Mouse (Mus musculus) heart, embryonic 14.5 days (tissue): Measurements from ENCODE around the gene Dnajc24. TPM values are rescaled to one million over a fixed set of nuclear protein-coding genes. Genes with fewer than 3 reads are reported as not detected.

ENCODE experiments used
- ATAC-seq: fragments of 200-750 bp; cut with Nextera tagmentation; 2 replicates; pipeline ENCODE4 v1.8.0; 2017; ENCODE audit warnings: low read depth, moderate TSS enrichment; ENCODE audit not compliant: insufficient number of reproducible peaks, insufficient read depth, low FRiP score
- H3K27ac ChIP-seq, 2 experiments: fragments of 200-500 bp in 1 of 2; fragments of 300-500 bp in 1 of 2; sonication (generic) in 1 of 2; replicated peaks in 1 of 2; 2 replicates each; pipeline ENCODE4 v1.5.1; 2012 to 2014; ENCODE audit warnings: low read depth in 2 of 2, low read length in 2 of 2, control low read depth in 1 of 2, mild to moderate bottlenecking in 1 of 2, mixed read lengths in 1 of 2; ENCODE audit not compliant: control insufficient read depth in 1 of 2, insufficient read depth in 1 of 2
- H3K27me3 ChIP-seq: fragments of 300-500 bp; sonication (generic); 2 replicates; pipeline ENCODE4 v1.6.1; 2014; ENCODE audit warnings: mild to moderate bottlenecking, low read length, control low read depth; ENCODE audit not compliant: control insufficient read depth, insufficient read depth
- H3K36me3 ChIP-seq: fragments of 300-500 bp; sonication (generic); 2 replicates; pipeline ENCODE4 v1.6.1; 2014; ENCODE audit warnings: mild to moderate bottlenecking, control low read depth, low read length, mixed read lengths; ENCODE audit not compliant: control insufficient read depth, insufficient read depth
- H3K4me1 ChIP-seq, 2 experiments: fragments of 200-500 bp in 1 of 2; fragments of 300-500 bp in 1 of 2; sonication (generic) in 1 of 2; 2 replicates each; pipeline ENCODE4 v1.6.1; 2012 to 2014; ENCODE audit warnings: low read length in 2 of 2, control low read depth in 1 of 2, mixed read lengths in 1 of 2; ENCODE audit not compliant: control insufficient read depth in 2 of 2, insufficient read depth in 2 of 2
- H3K4me2 ChIP-seq: fragments of 300-500 bp; sonication (generic); 2 replicates; pipeline ENCODE4 v1.6.1; 2014; ENCODE audit warnings: mild to moderate bottlenecking, low read length
- H3K4me3 ChIP-seq, 2 experiments: fragments of 200-500 bp in 1 of 2; fragments of 300-500 bp in 1 of 2; sonication (generic) in 1 of 2; 2 replicates each; pipeline ENCODE4 v1.5.1; 2012 to 2014; ENCODE audit warnings: low read length in 2 of 2, mild to moderate bottlenecking in 2 of 2, control low read depth in 1 of 2, low read depth in 1 of 2, moderate library complexity in 1 of 2; ENCODE audit not compliant: control insufficient read depth in 1 of 2, insufficient read depth in 1 of 2
- H3K9ac ChIP-seq: fragments of 300-500 bp; sonication (generic); 2 replicates; pipeline ENCODE4 v1.6.1; 2014; ENCODE audit warnings: mild to moderate bottlenecking, low read length
- H3K9me3 ChIP-seq: fragments of 300-500 bp; sonication (generic); 2 replicates; pipeline ENCODE4 v1.6.1; 2016; ENCODE audit warnings: low read length, control low read depth; ENCODE audit not compliant: control insufficient read depth
- WGBS: fragments of 180-500 bp; shearing (Covaris S2); extraction: QIAGEN DNeasy Blood & Tissue Kit; methylation state at CpG from one replicate; pipeline ENCODE4 v1.1.7; 2014; 5-methylcytosine and 5-hydroxymethylcytosine counted together
- polyA plus RNA-seq: library from polyadenylated mRNA; unstranded; fragments of >200 nt; fragmentation: Nextera tagmentation; extraction: Ambion mirVana; gene quantifications from 2 replicates; pipeline ENCODE4 v1.2.1, GENCODE M21; 2014

The Dnajc24 gene
- polyA plus RNA-seq, result 27.8 and 28.8 TPM in 2 replicates

- 2% methylated on average over 44 of the region's 44 CpGs for WGBS
- no peaks in the 10 kb centered on the region for H3K27me3 ChIP-seq
- peak within 1 kb of the TSS; percentile 87 for H3K9ac ChIP-seq
- H3K4me2 ChIP-seq, result peak within 1 kb of the TSS; percentile 90
- peak; percentile 86 for ATAC-seq
- H3K27ac ChIP-seq, result peak within 1 kb of the TSS; percentile 75 to 79; a peak in 3 of 4 replicates
- no peaks in the 10 kb centered on the region for H3K4me1 ChIP-seq
- no peaks in the 10 kb centered on the region for H3K9me3 ChIP-seq
- H3K4me3 ChIP-seq, result peak within 1 kb of the TSS; percentile 87 to 92
- peaks cover 4% of the 10 kb centered on the region; the same call in 1 of the 2 replicates for H3K36me3 ChIP-seq
These were observed at the start of gene Dnajc24 for GRCm38 (mm10) chr2:106002835-106003739. Dnajc24 (minus strand) TSS chr2:106003549.

DNA sequence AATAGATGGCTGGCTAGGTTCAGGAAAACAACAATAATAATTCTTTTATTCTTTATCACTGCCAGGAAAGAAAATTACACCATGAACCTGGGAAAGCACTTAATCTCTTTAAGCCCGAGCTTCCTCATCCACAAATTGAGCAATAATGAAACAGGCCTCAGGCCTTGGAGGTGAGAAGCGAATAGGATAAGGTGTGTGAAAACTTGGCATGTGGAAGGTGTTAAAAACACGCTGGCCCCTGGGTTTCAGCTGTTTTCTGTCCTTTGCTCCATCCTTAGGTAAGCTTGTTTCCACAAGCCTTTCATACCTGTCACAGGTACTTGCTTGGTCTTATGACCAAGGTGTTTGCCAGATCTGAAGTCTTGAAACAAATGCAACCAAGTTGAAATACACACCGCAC, 43.3 kb upstream of the Dnajc24 start:
- H3K4me1 ChIP-seq, result no peaks in the 10 kb centered on the region
- WGBS, result 68% methylated on average over 4 of the region's 4 CpGs
- H3K9ac ChIP-seq, result no peak overlapping the region
- H3K4me2 ChIP-seq, result no peak overlapping the region
- no peaks in the 10 kb centered on the region for H3K9me3 ChIP-seq
- no peaks in the 10 kb centered on the region for H3K36me3 ChIP-seq
- no peaks in the 10 kb centered on the region for H3K27me3 ChIP-seq
- no peak overlapping the region for H3K27ac ChIP-seq
- ATAC-seq, result no peak
- H3K4me3 ChIP-seq, result no peak overlapping the region

GRCm38 (mm10) chr2:106042495-106042894, 39.1 kb upstream of the Dnajc24 start:
- ATAC-seq, result no peak
- 78% methylated on average over 7 of the region's 7 CpGs for WGBS
- Histone ChIP-seq H3K9ac (no peak overlapping the region), H3K4me3 (no peak overlapping the region), H3K4me1 (no peaks in the 10 kb centered on the region), H3K36me3 (no peaks in the 10 kb centered on the region), H3K9me3 (no peaks in the 10 kb centered on the region), H3K27ac (no peak overlapping the region), H3K27me3 (no peaks in the 10 kb centered on the region), H3K4me2 (no peak overlapping the region)

DNA sequence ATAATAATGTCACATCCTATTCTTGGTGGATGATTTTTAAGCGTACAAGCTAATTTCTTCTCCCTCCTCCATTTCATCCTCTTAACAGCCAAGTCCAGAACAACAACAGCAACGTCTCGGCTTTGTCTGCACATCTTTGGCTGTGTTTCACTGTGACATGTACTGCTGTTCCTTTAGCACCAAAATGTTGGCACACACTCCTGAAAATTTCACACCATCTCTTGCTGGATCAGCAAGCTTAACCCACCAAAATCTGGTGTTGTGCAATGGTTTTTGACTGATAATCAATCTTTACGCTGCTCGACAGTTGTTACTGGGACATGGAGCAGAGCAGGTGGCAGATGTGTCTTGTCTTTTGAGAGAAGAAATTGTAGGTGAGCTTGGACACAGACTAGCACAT, 38.6 kb upstream of the Dnajc24 start:
- H3K4me1 ChIP-seq, result no peaks in the 10 kb centered on the region
- ATAC-seq, result no peak
- H3K9me3 ChIP-seq, result no peaks in the 10 kb centered on the region
- H3K4me2 ChIP-seq, result no peak overlapping the region
- no peak overlapping the region for H3K4me3 ChIP-seq
- H3K27me3 ChIP-seq, result no peaks in the 10 kb centered on the region
- 86% methylated on average over 5 of the region's 5 CpGs for WGBS
- no peaks in the 10 kb centered on the region for H3K36me3 ChIP-seq
- H3K27ac ChIP-seq, result no peak overlapping the region
- H3K9ac ChIP-seq, result no peak overlapping the region

GRCm38 (mm10) chr2:106038286-106038685, 34.9 kb upstream of the Dnajc24 start:
- no peak overlapping the region for H3K4me2 ChIP-seq
- no peak overlapping the region for H3K4me3 ChIP-seq
- no peak overlapping the region for H3K9ac ChIP-seq
- H3K9me3 ChIP-seq, result no peaks in the 10 kb centered on the region
- no peak for ATAC-seq
- no peaks in the 10 kb centered on the region for H3K27me3 ChIP-seq
- H3K27ac ChIP-seq, result no peak overlapping the region
- no peaks in the 10 kb centered on the region for H3K4me1 ChIP-seq
- WGBS, result 68% methylated on average over 4 of the region's 4 CpGs
- no peaks in the 10 kb centered on the region for H3K36me3 ChIP-seq

DNA sequence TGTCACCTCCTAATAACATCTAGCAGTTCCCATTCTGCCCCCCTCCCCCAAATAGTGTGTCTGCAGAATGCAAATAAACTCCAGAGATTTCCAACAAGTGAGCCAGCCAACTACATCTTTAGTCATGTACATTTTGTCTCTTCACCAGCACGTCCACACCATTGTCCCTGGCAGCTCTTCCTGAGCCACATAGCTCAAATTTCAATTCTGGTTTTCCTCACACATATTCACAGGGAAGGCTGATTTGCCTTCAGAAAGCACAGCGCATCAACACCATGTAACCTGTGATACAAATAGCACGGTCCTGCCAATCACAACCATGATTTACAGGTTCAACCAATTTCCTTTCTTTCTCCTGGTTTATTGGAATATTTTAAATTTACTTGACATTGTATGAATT, 21.5 kb upstream of the Dnajc24 start:
- no peaks in the 10 kb centered on the region for H3K36me3 ChIP-seq
- no peak overlapping the region for H3K27ac ChIP-seq
- 46% methylated on average over 3 of the region's 3 CpGs for WGBS
- H3K4me2 ChIP-seq, result no peak overlapping the region
- no peak overlapping the region for H3K9ac ChIP-seq
- no peaks in the 10 kb centered on the region; a peak in 1 of 4 replicates for H3K4me1 ChIP-seq
- H3K9me3 ChIP-seq, result no peaks in the 10 kb centered on the region
- H3K27me3 ChIP-seq, result no peaks in the 10 kb centered on the region
- H3K4me3 ChIP-seq, result no peak overlapping the region
- ATAC-seq, result no peak

GRCm38 (mm10) chr2:106008415-106008814, 5.1 kb upstream of the Dnajc24 start:
- H3K9ac ChIP-seq, result no peak overlapping the region
- no peaks in the 10 kb centered on the region for H3K36me3 ChIP-seq
- no peaks in the 10 kb centered on the region for H3K9me3 ChIP-seq
- no peak overlapping the region for H3K27ac ChIP-seq
- no peak for ATAC-seq
- H3K4me3 ChIP-seq, result no peak overlapping the region
- no peak overlapping the region for H3K4me2 ChIP-seq
- H3K4me1 ChIP-seq, result no peaks in the 10 kb centered on the region
- 64% methylated on average over 2 of the region's 2 CpGs for WGBS
- H3K27me3 ChIP-seq, result no peaks in the 10 kb centered on the region; the same call in 1 of the 2 replicates
